Mouse (Mus musculus): ENCODE results near the gene Opcml. TPM values are rescaled to one million over a fixed set of nuclear protein-coding genes. Genes with fewer than 3 reads are reported as not detected.
A peak's percentile ranks its signal among the peaks of the same experiment; 100 is the strongest.

Gene Opcml
- polyA plus RNA-seq, 1 experiment from 2014 or later, result 10.1 TPM

DNA sequence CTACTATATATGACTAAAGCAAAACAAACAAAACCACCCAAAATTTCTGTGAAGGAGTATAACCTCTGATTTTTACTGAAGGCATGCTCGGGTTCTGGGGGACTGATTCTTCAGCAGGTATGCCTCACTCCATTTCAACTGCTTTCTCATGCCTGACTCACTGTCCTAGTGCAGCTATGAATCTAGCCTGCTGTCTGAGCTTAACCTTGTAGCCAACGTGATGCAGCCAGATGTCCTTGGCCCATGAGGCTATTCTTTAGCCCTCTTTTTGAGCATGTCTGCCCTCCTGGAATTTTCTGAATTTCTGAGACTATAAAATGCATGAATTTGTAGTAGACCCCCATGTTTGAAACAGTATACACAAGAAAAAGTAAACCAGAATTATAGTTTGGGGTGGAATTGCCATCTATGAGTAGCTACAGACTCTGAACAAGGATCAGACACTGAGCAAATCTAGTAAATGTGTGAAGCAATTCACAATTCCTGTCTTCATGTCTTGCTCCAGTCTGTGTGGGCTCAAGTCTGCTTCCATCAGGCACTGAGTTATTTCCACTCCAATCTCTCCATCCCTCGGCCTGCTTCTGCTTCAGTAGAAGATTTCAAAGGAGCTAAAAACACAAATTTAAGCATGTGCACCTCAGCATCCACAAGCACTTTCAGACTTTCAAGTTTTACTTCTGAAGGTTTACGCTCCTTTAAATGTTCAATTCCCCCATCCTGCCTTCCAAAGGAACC is 528.6 kb downstream of the Opcml start:
- Histone ChIP-seq H3K27me3 (ENCODE audit: control insufficient read depth, insufficient read depth, low read depth, low read length) (no peaks in the 10 kb centered on the region), H3K27ac (ENCODE audit: low read length) (no peak overlapping the region), H3K4me1 (replicated peaks; ENCODE audit: control insufficient read depth, insufficient read depth, low read length) (no peaks in the 10 kb centered on the region), H3K9ac (ENCODE audit: low read length) (no peak overlapping the region), H3K36me3 (ENCODE audit: control insufficient read depth, insufficient read depth, low read length) (no peaks in the 10 kb centered on the region), H3K4me2 (ENCODE audit: low read depth, low read length) (no peak overlapping the region), H3K9me3 (ENCODE audit: control insufficient read depth, low read length) (no peaks in the 10 kb centered on the region), H3K4me3 (ENCODE audit: low read length) (no peak overlapping the region)
- ATAC-seq (ENCODE audit: low read depth), result no peak
- 65% methylated on average over 4 of the region's 4 CpGs for WGBS

DNA sequence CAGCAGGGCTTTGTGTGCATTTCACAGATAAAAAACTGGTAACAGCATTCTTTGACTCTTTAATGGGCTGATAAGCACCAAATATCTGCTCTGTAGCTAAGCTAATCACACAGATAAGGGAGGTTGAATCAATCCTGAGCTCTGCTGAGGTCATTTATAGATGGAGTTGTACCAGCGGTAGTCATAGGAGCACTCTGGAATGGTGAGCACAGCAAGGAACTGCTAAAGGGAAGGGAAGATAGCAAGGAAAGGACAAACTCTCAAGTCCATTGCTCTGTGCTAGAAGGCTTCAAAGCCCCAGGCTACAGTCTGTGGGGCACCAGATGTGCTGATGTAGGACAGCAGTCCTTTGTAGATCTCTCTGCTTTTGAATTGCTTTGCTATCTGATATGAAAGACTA is 529.2 kb downstream of the Opcml start:
- Histone ChIP-seq H3K4me2 (ENCODE audit: low read depth, low read length) (no peak overlapping the region), H3K9me3 (ENCODE audit: control insufficient read depth, low read length) (no peaks in the 10 kb centered on the region), H3K27me3 (ENCODE audit: control insufficient read depth, insufficient read depth, low read depth, low read length) (no peaks in the 10 kb centered on the region), H3K27ac (ENCODE audit: low read length) (no peak overlapping the region), H3K9ac (ENCODE audit: low read length) (no peak overlapping the region), H3K36me3 (ENCODE audit: control insufficient read depth, insufficient read depth, low read length) (no peaks in the 10 kb centered on the region), H3K4me3 (ENCODE audit: low read length) (no peak overlapping the region), H3K4me1 (replicated peaks; ENCODE audit: control insufficient read depth, insufficient read depth, low read length) (no peaks in the 10 kb centered on the region)
- no peak for ATAC-seq (ENCODE audit: low read depth)
- 29% methylated on average over 1 of the region's 1 CpGs for WGBS

DNA sequence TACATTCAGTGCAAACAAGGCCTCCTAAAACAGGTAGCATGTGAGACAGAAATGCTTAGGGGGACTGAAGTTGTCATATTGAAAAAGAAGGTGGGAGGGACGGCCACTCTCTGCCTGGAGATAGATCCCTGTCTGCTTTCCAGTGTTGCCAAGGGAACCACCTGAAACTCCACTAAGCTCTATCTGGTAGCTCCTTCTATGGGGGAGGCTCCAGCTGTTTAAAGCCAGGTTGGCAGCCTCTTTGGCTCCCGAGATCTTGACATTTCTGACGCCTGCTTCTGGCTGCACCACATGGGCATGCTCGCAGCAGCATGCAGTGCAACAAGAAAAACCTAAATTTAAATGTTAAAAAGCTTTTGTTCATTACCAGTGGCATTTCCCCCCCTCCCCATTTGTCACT is 537.4 kb downstream of the Opcml start:
- Histone ChIP-seq H3K9me3 (ENCODE audit: control insufficient read depth, low read length) (no peaks in the 10 kb centered on the region), H3K9ac (ENCODE audit: low read length) (no peak overlapping the region), H3K4me2 (ENCODE audit: low read depth, low read length) (no peak overlapping the region), H3K36me3 (ENCODE audit: control insufficient read depth, insufficient read depth, low read length) (no peaks in the 10 kb centered on the region), H3K27me3 (ENCODE audit: control insufficient read depth, insufficient read depth, low read depth, low read length) (no peaks in the 10 kb centered on the region), H3K4me3 (ENCODE audit: low read length) (no peak overlapping the region), H3K27ac (ENCODE audit: low read length) (no peak overlapping the region), H3K4me1 (replicated peaks; ENCODE audit: control insufficient read depth, insufficient read depth, low read length) (no peaks in the 10 kb centered on the region)
- ATAC-seq (ENCODE audit: low read depth), result no peak
- 36% methylated on average over 4 of the region's 4 CpGs for WGBS

DNA sequence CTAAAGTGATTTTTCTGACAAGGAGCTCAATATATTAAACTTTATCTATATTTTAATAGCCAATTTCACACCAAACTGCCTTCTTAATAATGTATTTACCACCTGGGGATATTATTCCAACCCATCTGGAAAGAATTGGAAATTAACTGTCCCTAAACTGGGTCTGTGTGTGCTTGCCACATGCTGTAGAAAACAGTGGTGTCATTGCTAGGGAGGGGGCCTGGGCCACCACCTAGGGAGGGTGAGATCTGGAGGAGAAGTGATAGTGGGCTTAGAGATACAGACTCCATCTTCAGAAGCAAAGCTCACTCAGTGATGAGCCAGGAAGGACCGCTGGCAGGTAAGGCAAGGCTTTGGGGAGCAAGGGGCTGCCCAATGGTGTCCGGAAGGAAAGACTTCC is 537.9 kb downstream of the Opcml start:
- no peak overlapping the region for H3K27ac ChIP-seq (ENCODE audit: low read length)
- no peak overlapping the region for H3K9ac ChIP-seq (ENCODE audit: low read length)
- H3K9me3 ChIP-seq (ENCODE audit: control insufficient read depth, low read length), result no peaks in the 10 kb centered on the region
- no peaks in the 10 kb centered on the region for H3K36me3 ChIP-seq (ENCODE audit: control insufficient read depth, insufficient read depth, low read length)
- no peak overlapping the region for H3K4me2 ChIP-seq (ENCODE audit: low read depth, low read length)
- no peak for ATAC-seq (ENCODE audit: low read depth)
- 85% methylated on average over 2 of the region's 2 CpGs for WGBS
- H3K27me3 ChIP-seq (ENCODE audit: control insufficient read depth, insufficient read depth, low read depth, low read length), result no peaks in the 10 kb centered on the region
- no peak overlapping the region for H3K4me3 ChIP-seq (ENCODE audit: low read length)
- H3K4me1 ChIP-seq (replicated peaks; ENCODE audit: control insufficient read depth, insufficient read depth, low read length), result no peaks in the 10 kb centered on the region

DNA sequence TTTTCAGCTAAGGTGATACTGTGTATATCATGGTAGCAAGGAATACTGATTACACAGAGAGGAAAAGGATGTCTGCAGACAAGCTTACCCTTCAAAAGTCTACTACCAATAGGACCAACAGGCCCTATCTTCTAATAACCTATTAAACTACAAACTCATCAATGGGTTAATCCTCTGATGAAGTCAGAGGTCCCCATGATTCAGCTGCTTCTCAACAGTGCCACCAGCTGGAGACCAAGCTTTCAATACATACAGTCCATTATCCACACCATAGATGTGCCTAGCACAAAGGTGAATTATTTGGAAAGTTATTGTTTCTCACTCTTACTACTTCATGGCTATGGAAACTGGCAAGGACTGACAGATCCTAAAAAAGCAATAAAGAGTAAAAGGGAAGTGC is 538.9 kb downstream of the Opcml start:
- Histone ChIP-seq H3K9ac (ENCODE audit: low read length) (no peak overlapping the region), H3K4me1 (replicated peaks; ENCODE audit: control insufficient read depth, insufficient read depth, low read length) (no peaks in the 10 kb centered on the region), H3K27me3 (ENCODE audit: control insufficient read depth, insufficient read depth, low read depth, low read length) (no peaks in the 10 kb centered on the region), H3K4me3 (ENCODE audit: low read length) (no peak overlapping the region), H3K27ac (ENCODE audit: low read length) (no peak overlapping the region), H3K4me2 (ENCODE audit: low read depth, low read length) (no peak overlapping the region), H3K36me3 (ENCODE audit: control insufficient read depth, insufficient read depth, low read length) (no peaks in the 10 kb centered on the region), H3K9me3 (ENCODE audit: control insufficient read depth, low read length) (no peaks in the 10 kb centered on the region)
- no peak for ATAC-seq (ENCODE audit: low read depth)

DNA sequence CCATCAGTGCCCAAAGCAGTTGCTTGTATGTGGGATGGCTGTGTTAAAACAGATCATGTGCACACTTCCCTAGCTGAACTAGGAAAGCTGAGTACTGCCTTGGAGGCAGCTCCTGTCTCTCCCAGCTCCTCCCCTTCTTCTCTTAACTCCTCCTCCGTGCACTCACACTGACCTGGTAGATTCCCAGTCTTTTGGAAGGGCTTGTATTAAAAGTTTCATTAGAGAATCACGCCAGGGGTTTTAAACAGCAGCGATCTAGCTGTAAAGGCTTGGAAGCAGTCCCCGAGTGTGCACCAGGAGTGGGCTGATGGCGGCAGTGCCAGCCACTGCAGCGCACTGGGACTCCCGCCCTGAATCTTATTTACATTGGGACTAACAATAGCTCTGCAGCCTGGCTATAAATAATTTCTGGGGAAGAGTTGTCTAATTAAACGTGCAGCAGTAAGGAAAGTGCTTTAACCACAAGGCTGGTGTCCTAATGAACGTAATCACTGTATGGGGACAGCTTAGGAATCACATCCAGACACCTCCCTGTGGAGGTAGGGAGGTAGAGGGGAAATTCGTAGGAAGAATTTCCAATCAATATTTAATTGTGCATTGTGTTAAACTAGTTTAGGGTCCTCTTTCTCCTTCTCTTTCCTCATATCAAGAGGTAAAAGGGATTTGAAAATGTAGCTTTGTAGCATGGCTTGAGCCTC is 546.1 kb downstream of the Opcml start:
- Histone ChIP-seq H3K4me3 (ENCODE audit: low read length) (peak overlapping the region; percentile 15; the same call in 1 of the 2 replicates), H3K4me1 (replicated peaks; ENCODE audit: control insufficient read depth, insufficient read depth, low read length) (no peaks in the 10 kb centered on the region), H3K4me2 (ENCODE audit: low read depth, low read length) (peak overlapping the region; percentile 44), H3K9ac (ENCODE audit: low read length) (peak overlapping the region; percentile 11; the same call in 1 of the 2 replicates), H3K27ac (ENCODE audit: low read length) (0 out of 2 replicates have a peak overlapping the region, but pooled peaks have one; percentile 28), H3K9me3 (ENCODE audit: control insufficient read depth, low read length) (no peaks in the 10 kb centered on the region), H3K27me3 (ENCODE audit: control insufficient read depth, insufficient read depth, low read depth, low read length) (no peaks in the 10 kb centered on the region), H3K36me3 (ENCODE audit: control insufficient read depth, insufficient read depth, low read length) (no peaks in the 10 kb centered on the region)
- 20% methylated on average over 10 of the region's 10 CpGs for WGBS
- peak; percentile 86 for ATAC-seq (ENCODE audit: low read depth)

DNA sequence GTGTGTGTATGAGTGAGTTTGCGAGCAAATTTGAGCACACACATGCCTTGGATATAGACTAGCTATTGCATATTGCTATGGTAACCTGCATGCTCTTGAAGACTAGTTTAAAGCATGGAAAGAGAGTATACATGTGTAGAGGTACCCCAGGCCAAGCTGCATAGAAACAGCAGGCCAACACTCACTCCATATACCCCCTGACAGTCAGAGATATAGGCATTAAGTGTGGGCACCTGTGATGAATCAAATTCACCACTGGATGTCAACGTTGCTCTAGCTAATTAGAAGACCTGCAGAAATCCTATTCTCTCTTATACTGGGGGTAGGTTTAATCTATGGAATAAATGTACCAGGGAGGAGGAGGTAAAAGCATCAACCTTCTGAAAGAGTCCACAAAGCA is 547.3 kb downstream of the Opcml start:
- H3K9ac ChIP-seq (ENCODE audit: low read length), result no peak overlapping the region
- no peaks in the 10 kb centered on the region for H3K9me3 ChIP-seq (ENCODE audit: control insufficient read depth, low read length)
- no peaks in the 10 kb centered on the region for H3K36me3 ChIP-seq (ENCODE audit: control insufficient read depth, insufficient read depth, low read length)
- no peak overlapping the region for H3K4me3 ChIP-seq (ENCODE audit: low read length)
- no peaks in the 10 kb centered on the region for H3K4me1 ChIP-seq (replicated peaks; ENCODE audit: control insufficient read depth, insufficient read depth, low read length)
- no peak overlapping the region for H3K27ac ChIP-seq (ENCODE audit: low read length)
- ATAC-seq (ENCODE audit: low read depth), result peak; percentile 54; the same call in 1 of the 2 replicates
- 51% methylated on average over 2 of the region's 2 CpGs for WGBS
- H3K4me2 ChIP-seq (ENCODE audit: low read depth, low read length), result no peak overlapping the region
- no peaks in the 10 kb centered on the region for H3K27me3 ChIP-seq (ENCODE audit: control insufficient read depth, insufficient read depth, low read depth, low read length)

DNA sequence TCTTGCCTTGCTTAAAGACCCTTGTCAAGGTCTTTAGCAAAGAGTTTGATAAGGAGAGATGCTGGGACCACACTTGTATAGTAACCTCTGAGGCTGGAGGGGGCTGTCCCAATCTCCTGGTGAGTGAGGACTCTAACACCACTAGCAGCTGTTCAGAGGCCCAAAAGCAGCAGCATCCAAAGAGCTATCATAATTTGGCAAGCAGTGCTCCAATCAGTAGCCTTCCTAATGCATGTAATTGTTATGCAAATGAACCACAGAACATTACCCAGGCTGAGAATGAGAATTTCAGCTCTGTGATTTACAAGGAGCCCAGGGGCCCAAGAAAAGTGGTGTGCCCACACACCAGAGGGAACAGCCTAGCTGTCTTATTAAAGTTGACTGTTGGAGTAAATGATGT is 564.4 kb downstream of the Opcml start:
- Histone ChIP-seq H3K9me3 (ENCODE audit: control insufficient read depth, low read length) (no peaks in the 10 kb centered on the region), H3K27ac (ENCODE audit: low read length) (no peak overlapping the region), H3K4me3 (ENCODE audit: low read length) (no peak overlapping the region), H3K4me1 (replicated peaks; ENCODE audit: control insufficient read depth, insufficient read depth, low read length) (no peaks in the 10 kb centered on the region), H3K9ac (ENCODE audit: low read length) (no peak overlapping the region), H3K36me3 (ENCODE audit: control insufficient read depth, insufficient read depth, low read length) (no peaks in the 10 kb centered on the region), H3K27me3 (ENCODE audit: control insufficient read depth, insufficient read depth, low read depth, low read length) (no peaks in the 10 kb centered on the region), H3K4me2 (ENCODE audit: low read depth, low read length) (no peak overlapping the region)
- no peak for ATAC-seq (ENCODE audit: low read depth)

DNA sequence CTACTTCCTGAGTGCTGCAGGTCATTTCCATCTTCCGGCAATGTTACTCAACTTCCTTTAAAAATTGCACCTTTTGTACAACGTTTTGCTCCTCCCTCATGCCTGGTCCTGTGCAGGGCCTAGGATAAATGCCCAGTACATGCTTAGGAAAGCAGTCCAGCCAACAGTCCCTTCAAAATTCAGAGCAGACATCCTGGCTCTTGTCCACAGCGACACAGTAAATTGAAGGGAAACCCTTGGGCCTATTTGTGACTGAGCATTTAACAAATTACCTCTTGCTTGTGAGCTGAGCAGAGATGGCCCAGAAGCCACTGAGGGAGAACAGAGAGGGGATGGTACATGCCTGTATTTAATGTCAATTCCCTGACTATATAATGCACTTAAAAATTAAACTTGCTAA is 567.4 kb downstream of the Opcml start:
- no peak overlapping the region for H3K9ac ChIP-seq (ENCODE audit: low read length)
- H3K27me3 ChIP-seq (ENCODE audit: control insufficient read depth, insufficient read depth, low read depth, low read length), result no peaks in the 10 kb centered on the region
- H3K4me3 ChIP-seq (ENCODE audit: low read length), result no peak overlapping the region
- WGBS, result 51% methylated on average over 3 of the region's 3 CpGs
- H3K9me3 ChIP-seq (ENCODE audit: control insufficient read depth, low read length), result no peaks in the 10 kb centered on the region
- no peaks in the 10 kb centered on the region for H3K36me3 ChIP-seq (ENCODE audit: control insufficient read depth, insufficient read depth, low read length)
- H3K4me2 ChIP-seq (ENCODE audit: low read depth, low read length), result no peak overlapping the region
- no peak for ATAC-seq (ENCODE audit: low read depth)
- H3K27ac ChIP-seq (ENCODE audit: low read length), result no peak overlapping the region
- no peaks in the 10 kb centered on the region for H3K4me1 ChIP-seq (replicated peaks; ENCODE audit: control insufficient read depth, insufficient read depth, low read length)

Data from lung, embryonic 16.5 days (tissue).